In genomic region chr3:88208226-88208720, GRCm38 (mm10) we compare ENCODE assay signal across 17 mouse cellular contexts. TPM values are rescaled to one million over a fixed set of nuclear protein-coding genes. Genes with fewer than 3 reads are reported as not detected.
DNase-seq lines count a peak whose midpoint lies in the region; ATAC-seq and TF ChIP-seq lines count a peak whose summit lies in the region.
"Had no signal": no experiment of that assay in that cellular context is flagged by ENCODE, and none has a peak within 500 bp of the region (broad histone marks: within the 10 kb centered on the region; RNA-seq: fewer than 3 reads in every experiment).

No protein-coding gene starts in this region.

- no peak for TF ChIP-seq CTCF in forebrain, postnatal 0 days (IDR thresholded peaks at IDR 0.05; ENCODE audit: low read depth)

- WGBS in forebrain, postnatal 0 days, result 9% methylated on average over 3 of the region's 3 CpGs
- 1% methylated on average over 3 of the region's 3 CpGs for WGBS in midbrain, embryonic 14.5 days
- WGBS in kidney, embryonic 16.5 days, result 7% methylated on average over 3 of the region's 3 CpGs

- H3K4me2 ChIP-seq in forebrain, postnatal 0 days (ENCODE audit: low read depth), result peak overlapping the region; percentile 97
- H3K4me2 ChIP-seq in midbrain, embryonic 14.5 days (ENCODE audit: low read length), result peak overlapping the region; percentile 59
- H3K4me2 ChIP-seq in kidney, embryonic 16.5 days (replicated peaks; ENCODE audit: low read depth, low read length), result no peak overlapping the region
- H3K4me2 ChIP-seq: embryonic facial prominence, embryonic 13.5 days; stomach, embryonic 15.5 days had no signal

- DNase-seq in cerebellum, adult 11 months, result peak; percentile 20
- peak; percentile 44 to 45 for DNase-seq in cerebellum, postnatal 10 days
- DNase-seq in forebrain, postnatal 0 days, result peak; percentile 55
- peak; percentile 42 for DNase-seq in midbrain, embryonic 14.5 days
- no peak for DNase-seq in urinary bladder, postnatal 36 days (ENCODE audit: low spot score in 2 of 2)
- no peak for DNase-seq in thymus, postnatal 25 days
- DNase-seq: gastrocnemius, adult 2 months; kidney, adult 2 months; liver; lung, postnatal 36 days; right cerebral cortex, postnatal 14 days had no signal

- no peak for ATAC-seq in cerebellum, adult (ENCODE audit: insufficient number of reproducible peaks, low FRiP score, low TSS enrichment)
- ATAC-seq in forebrain, postnatal 0 days, result no peak
- no peak for ATAC-seq in midbrain, embryonic 14.5 days (ENCODE audit: low FRiP score, low TSS enrichment)
- no peak for ATAC-seq in kidney, embryonic 16.5 days (ENCODE audit: low FRiP score, low TSS enrichment)
- ATAC-seq: activated CD4-positive, CD25-positive, alpha-beta regulatory T cell, adult 4 months had no signal

- H3K9me3 ChIP-seq in forebrain, postnatal 0 days (ENCODE audit: low read length), result no peaks in the 10 kb centered on the region
- H3K9me3 ChIP-seq in midbrain, embryonic 14.5 days (ENCODE audit: control insufficient read depth, low read length), result no peaks in the 10 kb centered on the region
- no peaks in the 10 kb centered on the region for H3K9me3 ChIP-seq in kidney, embryonic 16.5 days (ENCODE audit: low read length)
- H3K9me3 ChIP-seq: embryonic facial prominence, embryonic 13.5 days; stomach, embryonic 15.5 days had no signal

- H3K4me1 ChIP-seq in forebrain, postnatal 0 days (ENCODE audit: insufficient read depth), result peaks cover 44% of the 10 kb centered on the region
- H3K4me1 ChIP-seq in midbrain, embryonic 14.5 days (ENCODE audit: control insufficient read depth, insufficient read depth, low read length), result peaks cover 37% of the 10 kb centered on the region
- H3K4me1 ChIP-seq in kidney, embryonic 16.5 days (ENCODE audit: insufficient read depth, low read length), result no peaks in the 10 kb centered on the region
- H3K4me1 ChIP-seq: stomach, embryonic 15.5 days had no signal

- H3K27ac ChIP-seq in forebrain, postnatal 0 days (ENCODE audit: low read depth, low read length), result peak overlapping the region; percentile 99
- H3K27ac ChIP-seq in midbrain, embryonic 14.5 days (replicated peaks; ENCODE audit: low read depth, low read length), result peak overlapping the region; percentile 88
- no peak overlapping the region for H3K27ac ChIP-seq in kidney, embryonic 16.5 days (ENCODE audit: low read length)
- H3K27ac ChIP-seq: embryonic facial prominence, embryonic 13.5 days; gastrocnemius, adult 2 months; stomach, embryonic 15.5 days had no signal

- peaks cover 13% of the 10 kb centered on the region; the same call in 1 of the 2 replicates for H3K36me3 ChIP-seq in forebrain, postnatal 0 days (ENCODE audit: insufficient read depth)
- peaks cover 7% of the 10 kb centered on the region; the same call in 1 of the 2 replicates for H3K36me3 ChIP-seq in midbrain, embryonic 14.5 days (ENCODE audit: control insufficient read depth, insufficient read depth, low read length)
- no peaks in the 10 kb centered on the region for H3K36me3 ChIP-seq in kidney, embryonic 16.5 days (ENCODE audit: insufficient read depth, low read length)
- H3K36me3 ChIP-seq: embryonic facial prominence, embryonic 13.5 days; stomach, embryonic 15.5 days had no signal

- H3K9ac ChIP-seq in forebrain, postnatal 0 days, result peak overlapping the region; percentile 96
- peak overlapping the region; percentile 74 for H3K9ac ChIP-seq in midbrain, embryonic 14.5 days (replicated peaks; ENCODE audit: low read length)
- no peak overlapping the region for H3K9ac ChIP-seq in kidney, embryonic 16.5 days (replicated peaks; ENCODE audit: low read length)
- H3K9ac ChIP-seq: embryonic facial prominence, embryonic 13.5 days; stomach, embryonic 15.5 days had no signal

- no peaks in the 10 kb centered on the region for H3K27me3 ChIP-seq in forebrain, postnatal 0 days (ENCODE audit: insufficient read depth, low read length)
- peaks cover 31% of the 10 kb centered on the region for H3K27me3 ChIP-seq in midbrain, embryonic 14.5 days (ENCODE audit: control insufficient read depth, insufficient read depth, low read length)
- peaks cover 99% of the 10 kb centered on the region for H3K27me3 ChIP-seq in kidney, embryonic 16.5 days (ENCODE audit: insufficient read depth, low read length)

- peak overlapping the region; percentile 78 for H3K4me3 ChIP-seq in forebrain, postnatal 0 days (ENCODE audit: low read depth, low read length)
- peak overlapping the region; percentile 55 for H3K4me3 ChIP-seq in midbrain, embryonic 14.5 days (replicated peaks; ENCODE audit: low read depth, low read length)
- no peak overlapping the region for H3K4me3 ChIP-seq in kidney, embryonic 16.5 days (ENCODE audit: low read length)
- H3K4me3 ChIP-seq: embryonic facial prominence, embryonic 13.5 days; gastrocnemius, adult 2 months; myocyte; stomach, embryonic 15.5 days had no signal

RNA-seq across cellular contexts. Expression of gene Rhbg, which starts 46.2 kb away (rescaled TPM):
- total RNA-seq in forebrain, postnatal 0 days (2014; rRNA removed), result 0.19 TPM in 1 of 2 replicates, not detected in the other
- polyA plus RNA-seq in forebrain, postnatal 0 days (2015; fragmentation: Nextera tagmentation; extraction: Ambion mirVana), result 0.21 and 0.25 TPM in 2 replicates
- polyA plus RNA-seq in midbrain, embryonic 14.5 days (2014; fragmentation: Nextera tagmentation; extraction: Ambion mirVana), result 0.21 and 0.22 TPM in 2 replicates
- polyA plus RNA-seq in kidney, embryonic 16.5 days (2015; fragmentation: Nextera tagmentation; extraction: Ambion mirVana), result 11.5 and 13.5 TPM in 2 replicates
- total RNA-seq: gastrocnemius, adult 2 months had no signal
- polyA plus RNA-seq: activated CD4-positive, CD25-positive, alpha-beta regulatory T cell, adult 4 months; myocyte had no signal

Comparison
In these comparisons a context has a peak if more than half of its experiments do, and no peak if none do; other contexts are left out.
1. DNase-seq: peak in cerebellum, adult 11 months (single experiment), cerebellum, postnatal 10 days (2 of 2), forebrain, postnatal 0 days (single experiment) and midbrain, embryonic 14.5 days (single experiment); none in urinary bladder, postnatal 36 days (0 of 2) and thymus, postnatal 25 days (single experiment).
2. RNA of gene Rhbg, which starts 46.2 kb away (polyA plus RNA-seq): 11.5 to 13.5 TPM in kidney, embryonic 16.5 days; 0.21 to 0.22 TPM in midbrain, embryonic 14.5 days and 0.21 to 0.25 TPM in forebrain, postnatal 0 days; every median in the first group is over 10 times any median in the second.